Mouse (Mus musculus): ENCODE measurements around the gene Brpf3.
"Not testable (repeated sequence)": the region's sequence is repeated elsewhere in the genome, so short reads cannot be mapped to it uniquely, and the experiment has no call there.

GRCm38 (mm10) chr17:28774303-28774702, 26.6 kb upstream of the Brpf3 start:
- not testable (repeated sequence) for TF ChIP-seq GATA1 (IDR thresholded peaks at IDR 0.05; ENCODE audit: borderline replicate concordance, low read length); FLI1 (IDR thresholded peaks at IDR 0.05; ENCODE audit: low read length)

All from megakaryocyte, embryonic 14.5 days (primary cell).